Mouse (Mus musculus): ENCODE measurements around the gene Nrtn. TPM values are rescaled to one million over a fixed set of nuclear protein-coding genes. Genes with fewer than 3 reads are reported as not detected.

Nrtn gene
- total and polyA plus RNA-seq, 3 experiments = 0.25 TPM; not detected in 2

GRCm38 (mm10) chr17:56766631-56767405 is 9.5 kb upstream of the Nrtn start:
- dilution Hi-C loops (cut with MboI; ENCODE audit: extremely low pct_ligation_motif_present, extremely low pct_unique_long_range_greater_than_20kb, low sequenced_read_pairs) = no loop called here
- H3K27me3 ChIP-seq (replicated peaks) = no peaks in the 10 kb centered on the region
- DNase-seq (ENCODE audit: extremely low read depth) = no peak
- H3K36me3 ChIP-seq (replicated peaks in 1 of 2; ENCODE audit: control insufficient read depth in 1 of 2, insufficient read depth in 1 of 2, low read length in 1 of 2) = peaks cover 51 to 56% of the 10 kb centered on the region in 2 experiments
- peaks cover 0 to 18% of the 10 kb centered on the region in 2 experiments; a peak in 2 of 4 replicates for H3K4me1 ChIP-seq (ENCODE audit: control insufficient read depth in 1 of 2, insufficient read depth in 2 of 2)
- no peak for TF ChIP-seq MAFK (IDR thresholded peaks at IDR 0.05; ENCODE audit: insufficient replicate concordance, low read length)
- TF ChIP-seq MYC (IDR thresholded peaks at IDR 0.05; ENCODE audit: low read depth, low read length) = no peak
- H3K9me3 ChIP-seq (replicated peaks; ENCODE audit: low read length) = no peaks in the 10 kb centered on the region
- in situ Hi-C loops (cut with MboI; ENCODE audit: low pct_ligation_motif_present, low pct_unique_long_range_greater_than_20kb, low sequenced_read_pairs) = no loop called here
- H3K27ac ChIP-seq (ENCODE audit: insufficient read depth, low read depth) = no peak overlapping the region
- H3K4me2 ChIP-seq (ENCODE audit: insufficient read depth, low read depth, poor library complexity, severe bottlenecking) = no peak overlapping the region
- H3K79me2 ChIP-seq (replicated peaks; ENCODE audit: control insufficient read depth, extremely low read depth, insufficient read depth, poor library complexity, severe bottlenecking) = peaks cover 8% of the 10 kb centered on the region
- no peak overlapping the region for H3K9ac ChIP-seq (ENCODE audit: insufficient read depth, low read depth)
- no peak overlapping the region for H3K4me3 ChIP-seq (replicated peaks in 1 of 3; ENCODE audit: low read depth in 2 of 3, low read length in 2 of 3, poor library complexity in 1 of 3)

- TF ChIP-seq SMC3 (IDR thresholded peaks at IDR 0.05; ENCODE audit: low read depth, low read length) (no peak), ETS1 (conservative IDR thresholded peaks at IDR 0.05; ENCODE audit: low read depth, low read length) (no peak), ZNF384 (IDR thresholded peaks at IDR 0.05; ENCODE audit: low read depth, low read length) (no peak), EP300 (IDR thresholded peaks at IDR 0.05; ENCODE audit: low read length) (no peak), IRF4 (IDR thresholded peaks at IDR 0.05; ENCODE audit: low read depth, low read length) (no peak), USF1 (IDR thresholded peaks at IDR 0.05; ENCODE audit: low read depth, low read length) (no peak), MAZ (IDR thresholded peaks at IDR 0.05; ENCODE audit: low read depth, low read length) (no peak), UBTF (IDR thresholded peaks at IDR 0.05; ENCODE audit: low read depth, low read length) (no peak)
- peaks cover 40 to 42% of the 10 kb centered on the region in 2 experiments for H3K36me3 ChIP-seq (replicated peaks in 1 of 2; ENCODE audit: control insufficient read depth in 1 of 2, insufficient read depth in 1 of 2, low read length in 1 of 2)
- H3K27me3 ChIP-seq (replicated peaks) = peaks cover 11% of the 10 kb centered on the region
- no peaks in the 10 kb centered on the region for H3K9me3 ChIP-seq (replicated peaks; ENCODE audit: low read length)
- peak overlapping the region; percentile 76 to 92 (median 91) for H3K4me3 ChIP-seq (replicated peaks in 1 of 3; ENCODE audit: low read depth in 2 of 3, low read length in 2 of 3, poor library complexity in 1 of 3)
- peak overlapping the region; percentile 73 for H3K9ac ChIP-seq (ENCODE audit: insufficient read depth, low read depth)
- H3K4me2 ChIP-seq (ENCODE audit: insufficient read depth, low read depth, poor library complexity, severe bottlenecking) = peak overlapping the region; percentile 74
- dilution Hi-C loops (cut with MboI; ENCODE audit: extremely low pct_ligation_motif_present, extremely low pct_unique_long_range_greater_than_20kb, low sequenced_read_pairs) = no loop called here
- peaks cover 8% of the 10 kb centered on the region for H3K79me2 ChIP-seq (replicated peaks; ENCODE audit: control insufficient read depth, extremely low read depth, insufficient read depth, poor library complexity, severe bottlenecking)
- no peak for DNase-seq (ENCODE audit: extremely low read depth)
- H3K27ac ChIP-seq (ENCODE audit: insufficient read depth, low read depth) = no peak overlapping the region
- H3K4me1 ChIP-seq (ENCODE audit: control insufficient read depth in 1 of 2, insufficient read depth in 2 of 2) = peaks cover 0 to 27% of the 10 kb centered on the region in 2 experiments; a peak in 2 of 4 replicates
- in situ Hi-C loops (cut with MboI; ENCODE audit: low pct_ligation_motif_present, low pct_unique_long_range_greater_than_20kb, low sequenced_read_pairs) = no loop called here
Measured at GRCm38 (mm10) chr17:56765431-56765830, 8.1 kb upstream of the Nrtn start.
